Mouse (Mus musculus) activated CD4-positive, CD25-positive, alpha-beta regulatory T cell, adult 4 months (primary cell): ENCODE measurements around the gene Gpr55. TPM values are rescaled to one million over a fixed set of nuclear protein-coding genes. Genes with fewer than 3 reads are reported as not detected.

Source experiments
- ATAC-seq: one replicate; pipeline ENCODE4 v1.8.0; 2017
- polyA plus RNA-seq, 2 experiments: library from polyadenylated mRNA; unstranded; fragments of 100-300 nt; shearing (Covaris generic); gene quantifications; one replicate each; pipeline ENCODE4 v1.2.1; 2017

The Gpr55 gene
- polyA plus RNA-seq, 2 experiments from 2014 or later: 1.9 to 6.8 TPM

DNA sequence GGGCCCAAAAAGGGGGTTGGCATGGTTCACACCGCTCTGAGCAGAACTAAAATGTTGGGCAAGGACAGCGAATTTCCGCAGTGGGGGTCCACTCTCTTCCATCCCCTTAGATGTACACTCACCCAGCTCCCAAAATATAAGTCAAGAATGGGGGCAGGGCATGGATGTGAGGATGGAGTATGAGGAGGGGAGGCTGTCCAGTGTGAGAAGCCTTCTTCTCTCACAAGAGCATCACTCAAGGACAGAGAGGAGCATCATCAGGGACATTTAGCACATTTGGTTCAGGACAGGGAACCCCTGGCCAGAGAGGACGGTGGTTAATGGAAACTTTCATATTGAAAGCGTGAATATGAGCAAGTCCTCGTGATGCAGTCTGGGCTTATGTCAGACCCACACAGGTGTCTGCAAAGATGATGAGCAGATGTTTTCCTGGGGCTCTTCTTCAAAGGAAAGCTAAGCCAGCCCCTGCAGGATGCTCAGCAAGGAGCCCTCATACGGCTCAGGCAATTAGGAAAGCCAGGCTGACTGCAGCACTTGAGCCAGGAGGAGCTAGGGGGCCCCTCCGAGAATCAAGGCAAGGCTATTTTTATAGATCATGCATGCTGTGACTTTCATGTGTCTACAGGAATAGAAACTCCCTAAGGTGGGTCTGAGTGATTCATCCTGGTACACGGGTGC is 2.7 kb downstream of the Gpr55 start:
- ATAC-seq: peak; percentile 10

DNA sequence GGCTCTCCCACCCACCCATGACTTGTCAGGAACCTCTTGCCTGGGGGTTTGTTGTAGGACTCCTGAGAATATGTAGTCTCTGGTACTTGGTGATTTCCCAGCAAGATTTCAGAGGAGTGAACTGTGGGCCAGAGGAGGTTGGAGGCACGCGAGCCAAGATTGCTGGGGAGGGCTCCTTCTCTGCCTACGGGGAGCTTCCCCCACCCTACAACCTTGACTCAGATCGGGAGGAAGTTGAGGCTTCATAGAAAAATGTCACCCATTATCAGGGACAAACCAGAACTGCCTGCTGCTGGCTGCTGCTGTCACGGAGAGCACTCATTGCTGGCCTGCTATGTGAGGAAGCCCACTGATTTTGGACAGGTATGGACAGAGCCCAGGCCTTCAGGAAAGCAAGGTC is 3.5 kb downstream of the Gpr55 start:
- ATAC-seq: peak; percentile 11

DNA sequence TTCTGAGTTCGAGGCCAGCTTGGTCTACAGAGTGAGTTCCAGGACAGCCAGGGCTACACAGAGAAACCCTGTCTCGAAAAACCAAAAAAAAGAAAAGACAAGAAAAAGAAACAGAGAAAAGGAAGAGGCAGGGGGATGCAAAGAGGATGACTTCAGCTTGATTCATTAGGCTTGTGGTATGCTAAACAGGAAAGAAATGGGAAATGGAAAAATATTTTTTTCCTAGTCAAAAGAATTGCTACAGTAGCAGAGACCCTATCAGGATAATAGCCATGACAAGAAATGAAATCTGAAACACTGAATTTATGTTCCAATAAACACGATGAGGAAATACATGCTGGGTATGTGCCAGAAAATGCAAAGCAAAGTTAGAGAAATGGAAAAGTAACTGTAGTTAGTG is 5.7 kb downstream of the Gpr55 start:
- no peak for ATAC-seq

- no peak for ATAC-seq
Measured at GRCm38 (mm10) chr1:85949085-85949684, 11.6 kb downstream of the Gpr55 start.

GRCm38 (mm10) chr1:85942318-85942717 is 18.5 kb downstream of the Gpr55 start:
- ATAC-seq: no peak

DNA sequence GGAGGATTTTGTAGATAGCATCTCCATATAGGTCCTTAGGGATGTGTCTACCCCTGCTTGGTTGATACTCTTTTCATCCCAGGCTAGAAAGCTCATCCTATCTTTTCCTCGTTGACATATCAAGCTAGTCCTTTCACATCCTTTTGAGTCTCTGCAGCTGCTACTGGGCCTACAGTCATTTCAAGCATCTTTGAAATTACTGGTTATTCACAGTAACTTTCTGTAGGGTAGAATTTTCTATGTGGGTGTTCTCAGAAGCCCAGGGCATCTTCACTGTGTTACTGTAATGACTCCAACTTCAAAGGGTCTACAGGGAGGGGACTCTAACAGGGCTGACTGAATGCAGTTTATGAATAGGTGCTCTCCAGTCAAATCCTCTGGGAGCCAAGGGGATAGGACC is 23.5 kb downstream of the Gpr55 start:
- peak; percentile 52 for ATAC-seq

DNA sequence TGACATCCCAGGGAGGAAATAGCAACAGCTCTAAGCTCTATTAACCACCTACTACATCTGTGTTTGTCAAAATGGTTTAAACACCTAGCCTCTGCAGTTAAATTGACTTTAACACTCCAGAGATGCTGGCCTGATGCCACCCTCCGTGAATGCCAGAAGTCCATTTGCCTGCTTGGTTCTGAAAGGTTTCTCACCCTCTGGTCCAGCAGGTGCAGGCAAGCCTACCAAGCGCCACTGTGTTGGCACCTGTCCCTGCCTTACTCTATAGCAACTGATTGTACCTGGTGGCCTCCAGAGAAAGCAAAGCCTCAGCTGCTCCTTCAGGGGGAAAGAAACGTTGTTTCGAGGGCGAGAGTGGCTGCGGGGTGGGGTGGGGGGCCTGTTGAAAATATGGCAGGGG is 24.5 kb downstream of the Gpr55 start:
- ATAC-seq: no peak

GRCm38 (mm10) chr1:85935148-85935852 is 25.5 kb downstream of the Gpr55 start:
- ATAC-seq: peak; percentile 40

DNA sequence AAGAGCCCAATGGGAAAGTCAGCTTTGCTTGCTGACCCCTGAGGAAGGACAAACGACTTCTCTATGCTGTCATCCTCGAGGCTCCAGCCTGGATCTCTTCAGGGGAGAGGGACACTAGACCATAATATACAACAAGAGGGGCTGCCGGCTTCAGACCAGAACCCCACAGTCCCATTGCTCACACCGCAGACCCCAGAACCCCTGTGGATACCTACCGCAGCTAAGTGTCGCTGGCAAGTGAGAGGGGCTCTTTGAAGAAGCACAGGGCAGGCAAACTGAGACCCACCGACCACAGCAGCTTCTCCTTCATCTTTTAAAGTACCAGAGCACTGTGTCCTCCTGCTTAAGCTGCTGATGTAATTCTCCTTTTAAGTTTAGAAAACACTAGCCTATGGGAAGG is 26.2 kb downstream of the Gpr55 start:
- ATAC-seq: no peak

GRCm38 (mm10) chr1:85933631-85934465 is 27.0 kb downstream of the Gpr55 start:
- no peak for ATAC-seq

- ATAC-seq: no peak
Measured at GRCm38 (mm10) chr1:85933226-85933625, 27.6 kb downstream of the Gpr55 start.

GRCm38 (mm10) chr1:85931170-85931569 is 29.6 kb downstream of the Gpr55 start:
- no peak for ATAC-seq

- ATAC-seq: no peak
Measured at GRCm38 (mm10) chr1:85929406-85929805, 31.4 kb downstream of the Gpr55 start.

- no peak for ATAC-seq
Measured at GRCm38 (mm10) chr1:85928688-85929065, 32.1 kb downstream of the Gpr55 start.

- no peak for ATAC-seq
Measured at GRCm38 (mm10) chr1:85928057-85928687, 32.6 kb downstream of the Gpr55 start, which contains the start of gene 4933407L21Rik. Gene 4933407L21Rik, plus strand, starts transcription at chr1:85928483.

- no peak for ATAC-seq
Measured at GRCm38 (mm10) chr1:85925183-85925582, 35.6 kb downstream of the Gpr55 start.

DNA sequence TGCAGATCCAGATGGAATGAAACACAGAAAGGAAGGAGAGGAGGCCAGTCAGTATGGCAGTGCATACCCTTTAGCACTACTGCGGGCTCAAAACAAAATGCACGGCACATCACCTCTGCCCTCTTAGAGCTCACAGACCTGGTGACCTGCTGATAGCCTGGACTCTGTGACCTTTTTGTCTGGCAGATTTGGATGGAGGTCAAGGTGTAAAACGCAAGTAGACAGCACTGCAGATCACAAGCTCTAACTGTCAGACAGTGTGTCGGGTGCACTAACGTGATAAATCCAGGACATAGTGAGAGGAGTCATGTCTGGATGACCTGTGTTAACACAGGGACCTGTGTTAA is 38.0 kb downstream of the Gpr55 start:
- ATAC-seq: no peak

- ATAC-seq: no peak
Measured at GRCm38 (mm10) chr1:85922127-85922864, 38.5 kb downstream of the Gpr55 start.

DNA sequence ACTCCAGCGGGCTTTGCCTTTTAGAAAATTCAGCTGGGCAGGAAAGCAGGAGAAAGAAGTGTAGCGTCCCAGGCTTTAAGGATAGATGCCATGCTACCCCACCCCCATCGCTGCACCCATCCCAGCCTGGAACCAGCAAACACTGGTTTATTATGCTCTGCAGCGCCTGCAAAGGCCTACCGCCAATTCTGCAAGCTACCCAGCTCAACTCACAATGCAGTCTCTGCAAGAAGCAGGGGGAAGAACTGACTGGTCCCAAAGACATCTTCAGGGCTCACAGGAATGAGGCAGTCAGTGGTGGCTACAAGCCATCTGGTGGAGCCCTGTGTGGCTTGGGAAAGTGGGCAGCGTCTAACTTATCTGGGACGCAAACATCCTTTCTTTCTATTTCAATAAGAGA is 39.1 kb downstream of the Gpr55 start:
- no peak for ATAC-seq

- no peak for ATAC-seq
Measured at GRCm38 (mm10) chr1:85919621-85920020, 41.2 kb downstream of the Gpr55 start.

- no peak for ATAC-seq
Measured at GRCm38 (mm10) chr1:85916830-85917450, 43.9 kb downstream of the Gpr55 start.
